Mouse (Mus musculus): ENCODE data around the gene Gm26920. TPM values are rescaled to one million over a fixed set of nuclear protein-coding genes. Genes with fewer than 3 reads are reported as not detected.
A peak's percentile ranks its signal among the peaks of the same experiment; 100 is the strongest.

Gene Gm26920
- polyA plus RNA-seq, 1 experiment from 2014 or later = 3.6 TPM

DNA sequence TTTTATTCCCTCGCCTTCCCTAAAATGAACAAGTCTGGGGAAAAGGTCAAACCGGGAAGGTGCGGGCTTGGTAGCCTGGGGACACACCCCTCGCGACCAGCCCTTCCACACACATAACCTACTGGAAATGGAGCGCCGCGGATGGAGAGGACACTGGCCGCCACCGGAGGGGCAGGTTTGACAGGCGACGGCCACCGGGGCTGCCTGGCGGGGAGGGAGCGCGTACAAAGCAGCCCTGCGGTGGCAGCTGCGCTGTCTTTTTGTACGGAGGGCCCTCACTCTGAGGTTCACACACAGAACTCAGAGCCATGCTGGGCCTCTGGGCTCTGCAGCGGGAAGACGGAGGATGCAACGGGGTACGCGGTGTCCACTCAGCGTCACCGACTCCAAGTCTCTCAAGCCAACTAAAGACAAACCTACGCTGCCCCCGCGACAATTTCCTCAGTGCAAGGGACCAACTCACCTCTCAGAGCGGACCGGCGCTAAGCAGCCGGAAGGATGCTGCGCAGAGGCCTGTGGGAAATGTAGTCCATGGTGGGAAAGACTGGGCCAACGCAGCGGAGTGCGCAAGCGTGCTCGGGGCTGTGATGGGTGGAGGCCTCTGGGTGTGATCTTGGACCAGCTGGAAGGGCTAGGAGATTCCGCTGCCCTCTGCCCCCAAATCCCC, 39.2 kb downstream of the Gm26920 start, which contains the start of gene Zfp14:
Gene Zfp14 (minus strand): TSS at position 499 of the 667 bp plus-strand sequence.
- Histone ChIP-seq H3K4me2 (ENCODE audit: low read depth, low read length) (peak within 1 kb of the TSS; percentile 82), H3K9me3 (replicated peaks; ENCODE audit: control insufficient read depth, low read length) (no peaks in the 10 kb centered on the region), H3K4me1 (ENCODE audit: control insufficient read depth, insufficient read depth, low read length) (no peaks in the 10 kb centered on the region), H3K9ac (replicated peaks; ENCODE audit: low read length) (peak within 1 kb of the TSS; percentile 79), H3K36me3 (replicated peaks; ENCODE audit: control insufficient read depth, insufficient read depth, low read depth, low read length) (no peaks in the 10 kb centered on the region), H3K27me3 (ENCODE audit: control insufficient read depth, insufficient read depth, low read length) (no peaks in the 10 kb centered on the region), H3K27ac (replicated peaks; ENCODE audit: low read depth, low read length) (peak within 1 kb of the TSS; percentile 67), H3K4me3 (ENCODE audit: low read depth, low read length) (peak within 1 kb of the TSS; percentile 83)
- ATAC-seq (replicated peaks; ENCODE audit: insufficient number of reproducible peaks, low FRiP score, low TSS enrichment, low read depth) (peak; percentile 98), DNase-seq (ENCODE audit: low spot score) (peak; percentile 96)
- under 1% methylated on average over 40 of the region's 40 CpGs for WGBS

DNA sequence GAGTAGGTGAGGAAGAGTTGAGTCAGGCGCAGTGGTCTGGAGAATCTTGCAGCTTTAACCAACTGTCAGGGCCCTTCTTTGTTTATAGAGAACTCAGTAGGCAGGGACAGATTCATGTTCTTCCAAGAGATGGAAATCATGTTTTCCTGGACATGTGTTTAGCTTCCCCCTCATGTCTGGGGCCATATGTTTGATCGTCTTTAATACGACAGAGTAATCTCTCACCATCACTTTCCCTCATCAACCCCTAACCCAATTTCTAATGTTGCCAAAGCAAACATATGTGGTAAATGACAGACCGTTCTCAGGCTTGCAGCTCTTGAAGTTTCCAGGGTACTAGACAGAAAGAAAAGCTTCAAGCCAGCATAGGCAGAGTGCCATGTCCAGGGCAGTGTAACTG, 42.1 kb downstream of the Gm26920 start:
- Histone ChIP-seq H3K9ac (replicated peaks; ENCODE audit: low read length) (no peak overlapping the region), H3K9me3 (replicated peaks; ENCODE audit: control insufficient read depth, low read length) (no peaks in the 10 kb centered on the region), H3K4me3 (ENCODE audit: low read depth, low read length) (no peak overlapping the region), H3K4me1 (ENCODE audit: control insufficient read depth, insufficient read depth, low read length) (no peaks in the 10 kb centered on the region), H3K4me2 (ENCODE audit: low read depth, low read length) (no peak overlapping the region), H3K27me3 (ENCODE audit: control insufficient read depth, insufficient read depth, low read length) (no peaks in the 10 kb centered on the region), H3K36me3 (replicated peaks; ENCODE audit: control insufficient read depth, insufficient read depth, low read depth, low read length) (no peaks in the 10 kb centered on the region), H3K27ac (replicated peaks; ENCODE audit: low read depth, low read length) (no peak overlapping the region)
- ATAC-seq (replicated peaks; ENCODE audit: insufficient number of reproducible peaks, low FRiP score, low TSS enrichment, low read depth) (no peak), DNase-seq (ENCODE audit: low spot score) (no peak)
- WGBS = 90% methylated on average over 4 of the region's 4 CpGs

DNA sequence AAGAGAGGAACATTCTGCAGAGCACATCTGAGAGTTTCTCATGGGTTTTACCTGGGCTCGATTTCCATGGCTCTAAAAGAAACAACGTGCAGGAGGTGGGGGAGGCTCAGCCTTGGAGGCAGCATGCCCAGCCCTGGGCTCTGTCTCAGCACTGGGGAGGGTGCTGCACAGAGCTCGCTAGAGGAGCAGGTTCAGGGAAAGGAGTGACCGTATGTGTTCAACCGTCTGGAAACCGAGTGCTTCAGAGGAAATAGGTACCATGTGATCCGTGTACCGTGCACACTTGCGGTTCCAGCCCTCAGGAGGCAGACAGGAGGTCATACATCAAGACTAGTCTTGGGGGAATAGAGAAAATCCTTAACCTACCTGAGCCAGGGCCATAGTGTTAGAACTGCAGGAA, 45.9 kb downstream of the Gm26920 start:
- no peak overlapping the region for H3K27ac ChIP-seq (replicated peaks; ENCODE audit: low read depth, low read length)
- H3K9me3 ChIP-seq (replicated peaks; ENCODE audit: control insufficient read depth, low read length) = no peaks in the 10 kb centered on the region
- no peaks in the 10 kb centered on the region for H3K36me3 ChIP-seq (replicated peaks; ENCODE audit: control insufficient read depth, insufficient read depth, low read depth, low read length)
- no peak overlapping the region for H3K9ac ChIP-seq (replicated peaks; ENCODE audit: low read length)
- no peak overlapping the region for H3K4me3 ChIP-seq (ENCODE audit: low read depth, low read length)
- H3K27me3 ChIP-seq (ENCODE audit: control insufficient read depth, insufficient read depth, low read length) = no peaks in the 10 kb centered on the region
- WGBS = 51% methylated on average over 9 of the region's 9 CpGs
- no peaks in the 10 kb centered on the region for H3K4me1 ChIP-seq (ENCODE audit: control insufficient read depth, insufficient read depth, low read length)
- H3K4me2 ChIP-seq (ENCODE audit: low read depth, low read length) = no peak overlapping the region
- 0 out of 2 replicates have a peak, but pooled peaks have one; percentile 56 for ATAC-seq (replicated peaks; ENCODE audit: insufficient number of reproducible peaks, low FRiP score, low TSS enrichment, low read depth)
- DNase-seq (ENCODE audit: low spot score) = no peak

DNA sequence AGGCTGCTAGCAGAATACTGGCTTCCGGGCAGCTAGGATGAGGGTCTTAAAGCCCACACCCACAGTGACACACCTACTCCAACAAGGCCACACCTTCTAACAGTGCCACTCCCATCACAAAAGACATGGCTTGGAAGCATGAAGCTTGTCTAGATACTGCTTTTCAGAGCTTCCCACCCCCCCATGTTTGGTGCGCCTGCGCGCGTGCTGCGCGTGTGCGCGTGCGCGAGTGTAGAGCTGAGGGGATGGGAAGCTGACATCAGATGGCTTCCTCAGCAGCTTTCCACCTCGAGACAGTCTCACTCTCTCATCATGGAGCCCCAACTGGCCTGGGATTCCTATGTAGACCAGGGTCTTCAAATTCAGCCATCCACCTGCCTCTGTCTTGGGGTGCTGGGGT, 55.9 kb downstream of the Gm26920 start:
- DNase-seq (ENCODE audit: low spot score) (no peak), ATAC-seq (replicated peaks; ENCODE audit: insufficient number of reproducible peaks, low FRiP score, low TSS enrichment, low read depth) (no peak)
- WGBS = 95% methylated on average over 12 of the region's 12 CpGs
- H3K9me3 ChIP-seq (replicated peaks; ENCODE audit: control insufficient read depth, low read length) = no peaks in the 10 kb centered on the region
- no peak overlapping the region for H3K9ac ChIP-seq (replicated peaks; ENCODE audit: low read length)
- H3K36me3 ChIP-seq (replicated peaks; ENCODE audit: control insufficient read depth, insufficient read depth, low read depth, low read length) = peaks cover 7% of the 10 kb centered on the region
- no peak overlapping the region for H3K4me3 ChIP-seq (ENCODE audit: low read depth, low read length)
- no peaks in the 10 kb centered on the region for H3K27me3 ChIP-seq (ENCODE audit: control insufficient read depth, insufficient read depth, low read length)
- H3K4me1 ChIP-seq (ENCODE audit: control insufficient read depth, insufficient read depth, low read length) = no peaks in the 10 kb centered on the region
- H3K4me2 ChIP-seq (ENCODE audit: low read depth, low read length) = no peak overlapping the region
- H3K27ac ChIP-seq (replicated peaks; ENCODE audit: low read depth, low read length) = no peak overlapping the region

DNA sequence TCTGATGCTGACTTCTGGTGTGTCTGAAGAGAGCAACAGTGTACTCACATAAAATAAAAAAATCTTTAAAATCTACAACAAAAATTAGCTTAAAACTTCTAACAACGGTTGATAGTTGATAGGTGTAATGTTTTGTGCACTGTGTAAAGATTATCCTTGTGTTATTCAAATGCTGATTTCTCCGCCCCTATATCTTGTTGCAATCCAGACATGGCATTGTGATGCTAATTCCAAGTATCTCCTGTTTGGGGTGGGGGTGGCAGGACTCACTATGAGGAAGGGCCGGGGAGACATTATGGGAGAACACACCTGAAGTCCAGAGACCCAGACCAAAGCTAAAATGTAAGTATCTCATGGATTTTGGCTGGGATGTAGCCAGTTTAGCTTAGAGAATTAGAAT, 58.8 kb downstream of the Gm26920 start:
- WGBS = 89% methylated on average over 3 of the region's 3 CpGs
- H3K4me2 ChIP-seq (ENCODE audit: low read depth, low read length) = no peak overlapping the region
- H3K27ac ChIP-seq (replicated peaks; ENCODE audit: low read depth, low read length) = no peak overlapping the region
- no peaks in the 10 kb centered on the region for H3K9me3 ChIP-seq (replicated peaks; ENCODE audit: control insufficient read depth, low read length)
- no peak overlapping the region for H3K9ac ChIP-seq (replicated peaks; ENCODE audit: low read length)
- ATAC-seq (replicated peaks; ENCODE audit: insufficient number of reproducible peaks, low FRiP score, low TSS enrichment, low read depth) (no peak), DNase-seq (ENCODE audit: low spot score) (no peak)
- H3K36me3 ChIP-seq (replicated peaks; ENCODE audit: control insufficient read depth, insufficient read depth, low read depth, low read length) = peaks cover 1% of the 10 kb centered on the region; the same call in 1 of the 2 replicates
- no peaks in the 10 kb centered on the region for H3K27me3 ChIP-seq (ENCODE audit: control insufficient read depth, insufficient read depth, low read length)
- H3K4me1 ChIP-seq (ENCODE audit: control insufficient read depth, insufficient read depth, low read length) = no peaks in the 10 kb centered on the region
- no peak overlapping the region for H3K4me3 ChIP-seq (ENCODE audit: low read depth, low read length)

GRCm38 (mm10) chr7:30030677-30031076, 59.5 kb downstream of the Gm26920 start:
- no peak overlapping the region for H3K9ac ChIP-seq (replicated peaks; ENCODE audit: low read length)
- H3K4me3 ChIP-seq (ENCODE audit: low read depth, low read length) = no peak overlapping the region
- DNase-seq (ENCODE audit: low spot score) (no peak), ATAC-seq (replicated peaks; ENCODE audit: insufficient number of reproducible peaks, low FRiP score, low TSS enrichment, low read depth) (no peak)
- no peak overlapping the region for H3K4me2 ChIP-seq (ENCODE audit: low read depth, low read length)
- no peak overlapping the region for H3K27ac ChIP-seq (replicated peaks; ENCODE audit: low read depth, low read length)
- no peaks in the 10 kb centered on the region for H3K9me3 ChIP-seq (replicated peaks; ENCODE audit: control insufficient read depth, low read length)
- 25% methylated on average over 6 of the region's 6 CpGs for WGBS
- H3K4me1 ChIP-seq (ENCODE audit: control insufficient read depth, insufficient read depth, low read length) = no peaks in the 10 kb centered on the region
- H3K36me3 ChIP-seq (replicated peaks; ENCODE audit: control insufficient read depth, insufficient read depth, low read depth, low read length) = peaks cover 6% of the 10 kb centered on the region; the same call in 1 of the 2 replicates
- no peaks in the 10 kb centered on the region for H3K27me3 ChIP-seq (ENCODE audit: control insufficient read depth, insufficient read depth, low read length)

DNA sequence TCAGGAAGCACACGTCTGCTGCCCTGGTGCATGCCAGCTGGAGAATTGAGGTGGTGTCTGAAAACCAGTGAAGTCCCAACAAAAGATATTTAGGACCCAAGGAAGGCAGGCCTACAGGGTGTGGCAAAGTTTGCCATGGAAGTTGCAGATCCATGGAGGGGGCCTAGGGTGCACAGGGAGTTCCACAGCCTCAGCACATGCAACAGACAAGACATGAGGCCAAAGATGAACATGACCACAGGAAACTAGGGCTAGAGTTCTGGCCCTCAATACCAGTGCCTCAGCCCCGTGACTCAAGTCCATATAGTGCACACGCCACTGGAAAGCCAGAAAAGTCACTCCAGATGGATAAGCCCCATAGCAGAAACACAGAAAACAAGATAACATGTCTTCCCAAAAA, 61.6 kb downstream of the Gm26920 start:
- Histone ChIP-seq H3K27me3 (ENCODE audit: control insufficient read depth, insufficient read depth, low read length) (no peaks in the 10 kb centered on the region), H3K4me2 (ENCODE audit: low read depth, low read length) (no peak overlapping the region), H3K4me1 (ENCODE audit: control insufficient read depth, insufficient read depth, low read length) (no peaks in the 10 kb centered on the region), H3K9ac (replicated peaks; ENCODE audit: low read length) (no peak overlapping the region), H3K9me3 (replicated peaks; ENCODE audit: control insufficient read depth, low read length) (no peaks in the 10 kb centered on the region), H3K27ac (replicated peaks; ENCODE audit: low read depth, low read length) (no peak overlapping the region), H3K4me3 (ENCODE audit: low read depth, low read length) (no peak overlapping the region), H3K36me3 (replicated peaks; ENCODE audit: control insufficient read depth, insufficient read depth, low read depth, low read length) (peaks cover 8% of the 10 kb centered on the region; the same call in 1 of the 2 replicates)
- 87% methylated on average over 3 of the region's 3 CpGs for WGBS
- DNase-seq (ENCODE audit: low spot score) (no peak), ATAC-seq (replicated peaks; ENCODE audit: insufficient number of reproducible peaks, low FRiP score, low TSS enrichment, low read depth) (no peak)

DNA sequence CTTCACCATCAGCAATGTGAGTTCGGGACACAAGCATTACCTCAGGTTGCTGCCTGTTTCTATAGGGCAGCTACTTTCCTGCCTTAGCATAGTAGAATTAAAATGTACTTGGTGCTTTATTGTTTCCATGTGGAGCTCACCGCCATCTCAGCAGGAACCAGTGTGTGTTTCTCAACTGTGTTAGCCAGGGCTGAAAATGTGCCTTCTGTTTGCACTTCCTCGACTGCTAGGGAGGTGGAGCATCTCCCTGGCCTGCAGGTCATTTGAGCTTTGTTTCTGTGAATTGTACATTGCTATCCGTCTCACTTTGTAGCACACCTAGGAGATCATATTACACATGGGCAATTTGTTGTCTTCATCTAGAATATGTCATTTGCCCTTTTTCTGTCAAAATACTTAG, 62.9 kb downstream of the Gm26920 start:
- Histone ChIP-seq H3K9me3 (replicated peaks; ENCODE audit: control insufficient read depth, low read length) (no peaks in the 10 kb centered on the region), H3K4me1 (ENCODE audit: control insufficient read depth, insufficient read depth, low read length) (no peaks in the 10 kb centered on the region), H3K4me3 (ENCODE audit: low read depth, low read length) (no peak overlapping the region), H3K9ac (replicated peaks; ENCODE audit: low read length) (no peak overlapping the region), H3K36me3 (replicated peaks; ENCODE audit: control insufficient read depth, insufficient read depth, low read depth, low read length) (peaks cover 20% of the 10 kb centered on the region), H3K4me2 (ENCODE audit: low read depth, low read length) (no peak overlapping the region), H3K27ac (replicated peaks; ENCODE audit: low read depth, low read length) (no peak overlapping the region), H3K27me3 (ENCODE audit: control insufficient read depth, insufficient read depth, low read length) (no peaks in the 10 kb centered on the region)
- ATAC-seq (replicated peaks; ENCODE audit: insufficient number of reproducible peaks, low FRiP score, low TSS enrichment, low read depth) (no peak), DNase-seq (ENCODE audit: low spot score) (no peak)
- WGBS = 56% methylated on average over 4 of the region's 4 CpGs
